Mouse (Mus musculus) cerebral cortex, adult 2 months (tissue): Measurements from ENCODE around the gene Foxk1.

Experiments used
- WGBS: fragments of 180-500 bp; shearing (Covaris S2); methylation state at CpG from one replicate; pipeline ENCODE4 v1.1.7; 2018; 5-methylcytosine and 5-hydroxymethylcytosine counted together

Foxk1 gene

GRCm38 (mm10) chr5:142443514-142443913, 42.2 kb downstream of the Foxk1 start:
- WGBS = 66% methylated on average over 15 of the region's 15 CpGs

GRCm38 (mm10) chr5:142443994-142444393, 42.7 kb downstream of the Foxk1 start:
- WGBS = 78% methylated on average over 14 of the region's 14 CpGs

- 66% methylated on average over 11 of the region's 11 CpGs for WGBS
These were observed 43.7 kb downstream of the Foxk1 start for GRCm38 (mm10) chr5:142444791-142445531.

GRCm38 (mm10) chr5:142445709-142446108, 44.4 kb downstream of the Foxk1 start:
- 46% methylated on average over 8 of the region's 8 CpGs for WGBS

- 6% methylated on average over 9 of the region's 9 CpGs for WGBS
These were observed 46.8 kb downstream of the Foxk1 start for GRCm38 (mm10) chr5:142448076-142448475.

GRCm38 (mm10) chr5:142448623-142449022, 47.3 kb downstream of the Foxk1 start:
- 82% methylated on average over 12 of the region's 12 CpGs for WGBS

- WGBS = 94% methylated on average over 9 of the region's 9 CpGs
These were observed 49.5 kb downstream of the Foxk1 start for GRCm38 (mm10) chr5:142450846-142451245.

GRCm38 (mm10) chr5:142451759-142452158, 50.5 kb downstream of the Foxk1 start:
- no CpG with 5 or more reads among the region's 1 CpGs for WGBS

GRCm38 (mm10) chr5:142453742-142454141, 52.4 kb downstream of the Foxk1 start:
- WGBS = 93% methylated on average over 13 of the region's 13 CpGs

- WGBS = 70% methylated on average over 15 of the region's 15 CpGs
These were observed 55.0 kb downstream of the Foxk1 start for GRCm38 (mm10) chr5:142456318-142456717.

- 33% methylated on average over 10 of the region's 10 CpGs for WGBS
These were observed 56.0 kb downstream of the Foxk1 start for GRCm38 (mm10) chr5:142457345-142457744.

GRCm38 (mm10) chr5:142458791-142459557, 57.7 kb downstream of the Foxk1 start:
- 81% methylated on average over 17 of the region's 17 CpGs for WGBS

GRCm38 (mm10) chr5:142459834-142460233, 58.5 kb downstream of the Foxk1 start:
- 61% methylated on average over 5 of the region's 5 CpGs for WGBS

- 96% methylated on average over 7 of the region's 7 CpGs for WGBS
These were observed 60.8 kb downstream of the Foxk1 start for GRCm38 (mm10) chr5:142461942-142462640.

- 93% methylated on average over 2 of the region's 2 CpGs for WGBS
These were observed 61.3 kb downstream of the Foxk1 start for GRCm38 (mm10) chr5:142462641-142462948.

GRCm38 (mm10) chr5:142463011-142463410, 61.7 kb downstream of the Foxk1 start:
- 72% methylated on average over 6 of the region's 6 CpGs for WGBS

GRCm38 (mm10) chr5:142463461-142464454, 62.5 kb downstream of the Foxk1 start, which contains the start of gene Ap5z1:
Gene Ap5z1, plus strand, starts transcription at chr5:142463944.
- WGBS = 1% methylated on average over 60 of the region's 60 CpGs

- WGBS = 96% methylated on average over 13 of the region's 13 CpGs
These were observed 67.1 kb downstream of the Foxk1 start for GRCm38 (mm10) chr5:142468375-142468774.

- 91% methylated on average over 11 of the region's 11 CpGs for WGBS
These were observed 68.5 kb downstream of the Foxk1 start for GRCm38 (mm10) chr5:142469796-142470195.

- 32% methylated on average over 10 of the region's 10 CpGs for WGBS
These were observed 72.4 kb downstream of the Foxk1 start for GRCm38 (mm10) chr5:142473696-142474095.

- 59% methylated on average over 7 of the region's 7 CpGs for WGBS
These were observed 74.4 kb downstream of the Foxk1 start for GRCm38 (mm10) chr5:142475669-142476068.
